Mouse (Mus musculus): ENCODE results near the gene Bcorl1.

The Bcorl1 gene

DNA sequence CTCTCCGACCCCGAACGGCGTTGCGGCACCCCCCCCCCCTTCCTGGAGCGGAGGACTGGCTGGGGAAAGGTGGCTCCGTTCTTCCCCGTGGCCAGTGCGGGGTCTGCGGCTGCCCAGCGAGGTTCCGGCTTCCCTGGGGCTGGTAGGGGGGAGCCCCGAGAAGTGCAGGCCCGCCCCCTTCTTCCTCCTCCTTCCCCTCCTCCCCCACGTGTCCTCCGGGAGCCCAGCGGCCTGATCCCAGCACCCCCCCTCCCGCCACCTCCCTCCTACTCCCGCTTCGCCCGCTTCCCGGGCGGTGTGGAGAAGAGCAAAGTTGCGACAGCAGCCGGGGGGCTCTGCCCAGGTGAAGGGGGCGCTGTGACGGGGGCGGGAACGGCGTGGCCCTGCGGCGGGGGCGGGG lies at the start of gene Bcorl1:
Gene Bcorl1 (plus strand): TSS at position 218 of the 400 bp plus-strand sequence.
- peak; percentile 16 for DNase-seq

DNA sequence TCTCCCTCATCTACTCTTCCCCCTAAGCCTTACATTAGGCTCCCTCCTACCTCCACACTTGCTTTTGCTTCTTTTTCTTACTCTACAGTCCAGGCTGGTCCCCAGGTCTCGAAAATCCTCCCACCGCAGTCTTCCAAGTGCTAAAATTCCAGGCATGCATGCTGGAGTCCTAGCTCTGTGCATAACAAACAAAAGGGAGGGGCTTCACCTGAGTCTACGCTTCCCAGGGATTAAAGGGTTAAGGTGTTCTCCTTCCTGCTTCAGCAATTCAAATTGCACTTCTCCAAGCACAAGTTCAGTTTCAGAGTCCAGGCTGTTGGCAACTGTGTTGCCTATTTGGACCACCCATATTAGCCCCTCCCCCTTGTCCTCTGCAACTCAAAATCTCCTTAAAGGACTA lies 49.7 kb upstream of the Bcorl1 start:
- no peak for DNase-seq

DNA sequence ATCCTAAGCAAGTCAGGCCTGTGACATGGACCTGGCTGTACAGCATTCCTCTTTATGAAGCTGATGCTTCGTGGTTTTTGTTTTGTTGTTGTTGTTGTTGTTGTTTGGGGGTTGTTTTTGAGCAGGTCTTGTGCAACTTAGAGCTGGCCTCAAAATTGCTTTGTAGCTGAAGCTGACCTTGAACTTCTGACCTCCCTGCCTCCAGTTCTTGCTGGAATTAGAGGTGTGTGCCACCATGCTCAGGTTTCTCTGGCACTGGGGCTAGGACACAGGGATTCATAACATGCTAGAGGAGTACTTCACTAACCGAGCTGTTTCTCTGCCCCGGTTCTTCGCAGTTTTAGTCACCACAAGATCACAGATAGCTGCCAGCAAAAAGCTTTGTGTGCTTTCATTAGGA lies 35.8 kb upstream of the Bcorl1 start:
- DNase-seq: no peak

DNA sequence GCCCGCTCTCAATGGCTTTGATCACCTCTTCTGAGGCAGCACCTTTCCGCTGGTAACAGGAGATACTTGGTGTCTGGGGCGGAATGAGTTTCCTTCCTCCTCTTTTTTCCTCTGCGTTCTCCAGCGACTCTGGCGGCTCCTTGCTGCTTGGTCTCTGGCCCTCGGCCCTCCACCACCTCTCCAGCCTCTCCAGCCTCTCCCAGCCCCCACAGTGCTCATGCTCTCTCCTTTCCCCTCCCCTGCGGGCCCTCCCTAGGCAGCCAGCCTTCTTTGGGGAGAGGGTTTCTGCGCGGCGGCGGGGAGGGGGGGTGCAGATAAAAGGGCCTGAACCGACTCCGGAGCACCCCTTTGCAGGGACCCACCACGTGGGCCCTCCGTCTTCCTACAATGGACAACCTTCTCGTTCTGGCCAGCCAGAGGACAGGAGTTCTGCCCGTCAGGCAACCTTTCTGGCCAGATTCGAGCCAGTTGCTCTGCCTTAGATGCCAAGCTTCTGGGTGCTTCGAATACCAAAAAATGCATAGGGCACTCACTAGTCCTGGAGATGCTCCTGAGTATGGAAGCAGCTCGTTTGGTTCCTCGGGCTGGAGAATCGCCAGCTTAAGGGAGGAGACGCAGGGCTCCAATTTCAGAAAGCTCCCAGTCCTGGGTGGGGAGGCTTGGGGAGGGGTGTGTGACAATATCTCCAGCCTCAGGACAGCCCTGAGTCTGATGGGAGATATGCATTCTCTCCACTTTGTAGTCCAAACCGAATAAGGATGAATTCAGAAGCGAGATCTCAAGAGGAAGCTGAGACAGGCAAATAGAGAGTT lies 30.2 kb upstream of the Bcorl1 start:
- no peak for DNase-seq

DNA sequence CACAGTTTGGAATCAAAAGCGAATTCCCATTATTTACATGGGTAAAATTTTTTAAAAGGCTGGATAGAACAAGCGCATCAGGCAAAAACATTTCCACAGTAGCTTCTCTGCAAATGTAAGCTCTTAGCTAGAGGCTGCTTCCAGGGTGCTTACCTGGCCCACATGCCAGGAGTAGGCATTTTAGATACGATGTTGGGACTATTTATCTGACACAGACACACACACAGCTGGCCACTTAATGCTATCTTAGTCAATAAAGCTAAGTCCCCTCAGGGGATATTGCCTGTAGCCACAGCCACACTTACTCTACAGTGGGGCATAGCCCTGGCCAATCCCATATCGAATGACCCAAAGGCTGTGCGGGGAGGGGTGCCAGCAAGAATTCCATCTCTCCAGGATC lies 29.4 kb upstream of the Bcorl1 start:
- DNase-seq: no peak

DNA sequence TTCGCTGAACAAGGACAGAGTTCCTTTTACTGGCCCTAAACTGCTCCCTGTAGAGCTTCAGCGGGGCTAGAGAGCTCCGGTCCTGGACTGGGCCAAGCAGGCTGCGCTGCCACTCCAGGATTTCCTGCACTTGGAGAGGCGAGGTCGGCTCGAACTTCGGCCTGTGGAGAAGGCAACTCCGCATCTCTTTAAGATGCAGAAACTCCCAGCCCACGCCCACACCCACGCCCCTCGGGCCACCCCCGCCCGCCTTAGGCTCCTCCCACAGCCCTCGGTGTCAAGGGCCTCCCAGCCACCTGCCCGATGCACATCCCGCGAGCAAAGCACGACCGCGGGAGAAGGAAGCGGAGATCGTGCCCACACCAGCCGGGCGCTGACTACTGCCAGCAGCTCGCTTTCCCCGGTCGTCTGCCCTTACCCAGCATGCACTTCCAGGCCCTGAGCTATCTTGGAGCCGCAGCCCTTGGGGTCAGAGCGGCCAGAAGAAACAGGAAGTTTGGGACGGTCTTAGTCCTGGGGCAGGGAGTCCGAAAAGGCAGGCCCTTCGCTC lies 26.6 kb upstream of the Bcorl1 start:
- DNase-seq: peak; percentile 71

DNA sequence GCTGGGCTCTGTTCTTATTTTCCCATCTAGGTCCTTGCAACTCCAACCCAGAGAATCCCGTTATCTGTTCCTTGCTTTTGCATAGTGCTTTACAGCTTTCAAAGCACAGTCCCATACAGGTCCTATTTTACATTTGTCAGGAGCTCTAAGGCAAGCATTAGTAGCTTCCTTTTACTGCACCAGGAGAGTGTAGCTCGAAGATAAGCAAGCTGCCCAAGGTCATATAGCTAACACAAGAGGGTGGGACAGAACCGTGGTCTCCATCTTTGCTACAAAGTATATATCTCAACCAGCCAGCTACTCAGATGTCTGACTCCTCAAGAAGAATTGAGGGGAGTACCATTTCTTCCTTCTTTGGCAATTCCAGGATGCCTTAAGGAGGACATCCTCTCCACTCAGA lies 23.7 kb upstream of the Bcorl1 start:
- no peak for DNase-seq

DNA sequence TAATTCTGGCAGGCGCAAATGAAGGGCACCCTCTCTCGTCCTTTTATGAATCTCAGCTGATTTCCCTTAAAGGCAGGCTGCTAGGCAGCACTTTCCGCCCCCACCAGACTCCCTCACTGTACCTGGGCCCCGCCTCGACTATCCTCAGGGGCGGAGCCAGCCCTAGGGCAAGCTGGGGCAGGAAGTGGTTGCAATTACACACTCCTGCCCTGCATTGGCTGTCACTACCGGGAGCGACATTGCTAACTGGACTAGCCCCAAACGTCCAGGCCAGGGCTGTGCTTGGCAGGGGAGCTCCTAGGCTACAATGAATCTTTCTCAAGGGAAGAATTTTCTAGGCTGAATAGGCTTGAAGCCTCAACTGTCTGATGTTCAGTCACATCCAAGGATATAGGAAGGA lies 23.0 kb upstream of the Bcorl1 start:
- DNase-seq: no peak

DNA sequence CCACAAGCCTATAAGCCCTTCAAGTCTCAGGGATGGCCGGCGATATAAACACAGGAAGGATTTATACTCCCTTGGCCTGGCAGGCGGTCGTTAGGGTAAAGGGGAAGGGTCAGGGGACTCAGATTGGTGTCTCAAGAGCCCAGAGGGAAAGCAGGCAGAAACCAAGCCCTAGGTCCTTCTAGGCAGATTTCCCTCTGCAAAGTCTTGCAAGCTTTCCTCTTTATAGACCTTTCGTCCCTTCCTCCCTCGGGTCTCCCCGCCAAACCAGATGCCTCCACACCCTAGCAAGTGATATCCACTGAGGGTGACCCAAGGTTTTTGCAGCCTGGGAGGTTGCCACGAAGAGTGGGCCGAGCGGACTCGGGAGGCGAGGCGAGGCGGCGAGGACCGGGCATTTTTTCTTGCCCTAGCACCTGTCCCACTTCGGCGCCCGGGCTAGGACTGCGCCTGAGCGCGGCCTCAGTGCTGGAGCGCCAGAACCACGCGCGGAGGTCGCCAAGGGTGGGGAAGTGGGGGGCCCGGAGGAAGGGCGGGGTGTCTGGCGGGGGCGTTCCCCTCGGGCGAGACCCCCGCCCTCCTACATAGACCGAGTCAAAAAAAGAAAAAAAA lies 613 bp upstream of the Bcorl1 start:
- peak; percentile 23 for DNase-seq

DNA sequence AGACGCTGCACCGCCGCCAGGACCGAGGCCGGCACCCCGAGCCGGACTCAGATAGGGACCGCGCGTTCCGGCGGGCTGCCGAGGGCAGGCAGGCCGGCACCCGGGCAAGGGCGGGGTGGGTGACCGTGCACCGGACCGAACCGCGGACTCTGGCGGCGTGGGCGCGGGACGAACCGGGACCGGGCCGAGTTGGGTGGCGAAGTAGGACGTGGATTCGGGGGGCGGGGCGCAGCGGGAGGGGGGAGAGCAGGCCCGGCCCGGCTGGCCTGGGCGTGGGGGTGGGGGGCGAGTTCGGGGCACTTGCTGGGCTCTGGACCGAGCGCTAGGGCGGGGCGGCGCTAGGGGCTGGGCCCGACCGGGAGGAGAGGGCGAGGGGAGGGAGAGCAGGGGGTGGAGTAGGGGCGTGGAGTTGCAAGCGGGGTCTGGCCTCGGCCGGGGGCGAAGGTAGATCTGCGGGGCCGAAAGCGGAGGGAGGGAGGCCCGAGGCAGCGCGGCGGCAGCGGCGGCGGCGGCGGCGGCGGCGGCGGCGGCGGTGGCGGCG lies 533 bp downstream of the Bcorl1 start:
- peak; percentile 26 for DNase-seq

DNA sequence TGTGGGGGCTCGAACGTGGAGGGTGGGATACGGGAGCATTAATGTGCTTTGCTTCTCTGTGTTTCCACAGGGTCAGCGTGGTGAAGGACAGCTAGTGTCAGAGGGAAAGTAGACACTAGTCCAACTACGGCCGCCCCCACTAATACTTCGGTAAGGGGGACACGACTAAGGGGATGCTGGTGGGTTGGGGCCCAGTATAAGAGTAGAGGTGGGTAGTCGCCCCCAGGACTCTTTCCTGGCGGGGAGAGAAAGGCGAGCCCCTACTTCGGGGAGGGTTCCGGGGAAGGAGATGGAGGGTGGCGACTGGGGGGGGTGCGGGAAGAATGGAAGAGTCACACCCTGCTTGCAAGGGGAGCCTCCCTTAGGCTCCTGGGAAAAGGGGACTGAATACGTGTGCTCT lies 1.6 kb downstream of the Bcorl1 start:
- DNase-seq: peak; percentile 15

DNA sequence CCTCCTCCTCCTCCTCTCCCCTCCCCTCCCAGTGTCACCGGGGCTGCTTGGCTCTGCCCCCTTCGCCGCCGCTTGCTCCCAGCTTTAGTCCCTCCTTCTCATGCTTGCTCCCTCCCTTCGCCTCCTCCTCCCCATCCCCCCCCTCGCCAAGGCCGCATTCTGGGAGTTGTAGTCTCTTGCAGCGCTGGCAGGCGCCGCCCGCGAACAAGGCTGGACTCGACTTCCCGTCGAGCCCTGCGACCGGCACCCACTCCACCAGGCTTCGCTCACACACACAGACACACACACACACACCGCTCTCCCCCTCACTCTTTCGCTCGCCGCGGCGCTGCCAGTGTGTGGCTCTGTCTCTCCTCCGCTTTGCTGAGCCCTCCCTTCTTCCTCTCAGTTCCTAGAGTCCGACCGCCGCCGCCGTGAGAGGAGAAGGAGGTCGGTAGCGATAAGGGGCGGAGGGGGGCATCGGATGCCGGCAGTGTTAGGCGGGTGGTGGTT lies 2.3 kb downstream of the Bcorl1 start:
- peak; percentile 85 for DNase-seq

DNA sequence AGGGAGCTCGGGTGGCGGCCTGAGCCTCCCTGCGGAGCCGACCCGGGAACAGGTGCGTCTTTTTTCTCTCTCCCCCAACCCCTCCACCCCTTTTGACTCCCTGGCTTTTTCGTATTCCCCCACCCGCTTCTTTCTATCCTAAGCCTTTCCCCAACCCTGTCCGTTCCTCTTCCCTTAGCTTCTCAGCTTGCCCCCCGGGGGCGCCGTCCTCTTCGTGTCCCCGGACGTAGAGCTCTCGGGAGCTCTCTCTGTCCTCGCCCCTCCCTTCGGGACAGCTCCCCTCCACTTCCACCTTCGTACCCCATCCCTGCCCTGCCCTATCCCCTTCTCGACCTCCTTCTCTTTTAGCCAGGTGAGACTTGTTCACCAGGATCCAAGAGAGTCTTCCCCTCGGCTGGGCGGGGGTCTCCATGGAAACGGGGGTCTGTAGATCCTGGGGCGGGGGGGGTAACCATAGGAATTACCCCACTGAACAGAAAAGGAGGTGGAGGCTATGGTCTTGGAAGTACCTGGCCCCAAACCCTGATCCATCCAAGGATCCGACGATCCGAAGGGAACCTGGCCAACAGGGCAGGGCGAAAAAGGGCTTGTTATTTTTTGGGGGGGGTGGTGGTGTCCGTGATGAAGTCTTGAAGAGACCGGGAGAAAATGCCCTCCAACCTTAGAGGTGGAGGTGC lies 2.9 kb downstream of the Bcorl1 start:
- peak; percentile 17 for DNase-seq

DNA sequence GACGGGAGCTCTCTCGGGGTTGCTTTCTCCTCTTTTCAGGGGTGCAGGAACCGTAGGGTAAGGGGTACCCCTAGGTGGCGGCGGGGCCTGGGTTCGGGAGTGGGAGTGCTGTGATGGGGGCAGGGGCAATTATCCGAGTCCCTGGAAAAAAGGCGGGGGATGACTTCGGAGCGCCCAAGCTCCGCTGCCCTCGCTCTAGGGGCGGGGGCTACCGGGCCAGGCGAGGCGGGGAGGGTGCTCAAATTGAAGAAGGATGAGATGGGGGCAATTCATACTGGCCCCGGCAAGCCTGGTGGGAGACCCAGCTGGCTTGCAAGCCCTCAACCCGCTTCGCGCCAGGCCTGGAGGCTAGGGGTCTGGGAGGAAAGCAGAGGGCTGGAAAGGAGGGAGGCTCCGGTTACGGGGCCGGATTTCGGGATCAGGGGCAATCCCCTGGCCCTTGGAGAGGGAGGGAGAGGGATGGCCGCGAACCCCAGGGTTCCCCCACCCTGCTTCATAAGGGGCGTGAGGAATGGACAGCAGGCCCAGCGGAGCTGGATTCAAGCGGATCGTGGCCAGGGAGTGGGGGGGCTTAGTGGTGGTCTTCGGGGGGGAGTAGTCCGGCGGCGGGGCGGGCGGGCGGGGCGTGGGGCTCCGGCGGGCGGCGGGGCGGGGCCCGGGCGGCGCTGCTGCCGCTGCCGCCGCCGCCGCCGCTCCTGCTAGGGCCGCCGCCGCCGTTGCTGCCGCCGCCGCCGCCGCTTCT lies 3.7 kb downstream of the Bcorl1 start:
- peak; percentile 33 for DNase-seq

DNA sequence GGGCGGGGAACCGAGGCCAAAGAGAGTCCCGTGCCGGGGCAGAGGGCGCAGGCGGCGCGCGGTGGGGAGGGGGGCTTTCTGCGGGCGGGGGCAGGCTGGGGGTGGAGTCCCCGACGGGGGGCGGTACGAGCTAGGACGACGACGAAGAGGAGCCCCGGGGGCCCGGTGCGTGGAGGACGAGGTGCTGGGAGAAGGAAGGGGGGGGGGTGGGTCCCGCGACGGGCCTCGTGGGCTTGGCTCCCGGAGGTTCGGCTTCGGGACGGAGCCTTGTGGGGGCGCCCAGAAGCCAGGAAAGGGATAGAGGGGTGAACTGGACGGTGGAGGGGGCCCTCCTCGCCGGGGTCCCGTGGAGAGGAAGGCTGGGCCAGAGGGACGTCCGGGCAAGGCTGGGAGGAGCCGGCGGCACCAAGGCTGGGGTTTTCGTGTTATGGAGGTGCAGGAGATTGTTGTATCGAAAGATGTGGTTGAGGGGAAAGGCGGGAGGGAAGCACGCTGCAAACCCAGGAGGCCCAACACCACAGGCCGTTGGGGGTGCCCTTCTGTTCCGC lies 4.3 kb downstream of the Bcorl1 start:
- peak; percentile 22 for DNase-seq

DNA sequence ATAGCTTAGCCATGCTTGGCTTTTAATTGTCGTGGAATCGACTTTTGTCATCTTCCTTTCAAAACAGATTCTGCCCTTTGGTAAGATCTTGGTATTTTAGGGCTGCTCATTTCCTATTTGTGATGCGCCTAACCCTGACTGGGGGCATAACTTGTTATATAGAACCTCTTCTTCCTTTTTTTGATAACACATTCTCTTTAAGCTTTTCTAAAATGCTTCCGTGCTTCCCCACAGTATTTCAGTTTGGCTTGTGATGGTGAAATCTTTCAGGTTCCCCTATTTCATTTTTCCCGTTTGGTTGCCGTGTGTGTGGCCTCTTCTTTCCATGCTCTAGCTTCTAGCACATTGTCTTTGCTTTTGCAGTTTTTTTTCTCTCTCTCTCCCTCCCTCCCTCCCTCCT lies 14.2 kb downstream of the Bcorl1 start:
- no peak for DNase-seq

DNA sequence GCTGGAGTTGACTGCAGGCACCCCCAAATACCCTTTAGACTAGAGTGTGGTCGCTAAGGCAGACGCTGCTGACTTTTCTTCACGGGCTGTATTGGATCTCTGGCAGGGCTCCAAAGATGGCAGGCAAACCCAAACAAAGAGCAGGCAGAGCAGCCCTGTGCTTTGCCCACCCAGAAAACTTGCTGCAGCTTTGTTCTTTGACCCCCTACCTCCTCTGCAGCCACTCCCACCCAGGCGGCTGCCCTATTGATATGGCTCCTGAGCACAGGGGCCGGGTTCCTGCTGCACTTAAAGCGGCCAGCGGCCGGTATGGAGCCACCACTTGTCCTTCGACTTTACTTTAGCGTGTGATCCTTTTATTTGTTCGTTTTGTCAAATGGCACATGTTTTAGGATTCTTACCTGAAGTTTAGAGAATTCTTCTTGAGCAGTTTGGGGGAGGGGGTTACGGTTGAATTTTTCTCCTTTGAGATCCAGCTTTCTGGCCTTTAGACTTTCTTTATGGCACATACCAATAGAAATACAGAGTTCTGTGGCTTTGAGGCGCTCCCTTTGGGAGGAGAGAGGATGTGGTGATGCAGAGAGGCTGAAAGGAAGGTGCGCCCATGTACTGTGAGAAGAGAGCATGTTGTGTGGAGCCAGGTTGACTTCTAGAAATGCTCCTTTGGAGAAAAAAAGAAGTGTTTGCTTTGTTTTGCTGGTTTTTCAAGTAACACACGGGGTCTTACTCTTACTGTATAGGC lies 24.8 kb downstream of the Bcorl1 start:
- DNase-seq: no peak

DNA sequence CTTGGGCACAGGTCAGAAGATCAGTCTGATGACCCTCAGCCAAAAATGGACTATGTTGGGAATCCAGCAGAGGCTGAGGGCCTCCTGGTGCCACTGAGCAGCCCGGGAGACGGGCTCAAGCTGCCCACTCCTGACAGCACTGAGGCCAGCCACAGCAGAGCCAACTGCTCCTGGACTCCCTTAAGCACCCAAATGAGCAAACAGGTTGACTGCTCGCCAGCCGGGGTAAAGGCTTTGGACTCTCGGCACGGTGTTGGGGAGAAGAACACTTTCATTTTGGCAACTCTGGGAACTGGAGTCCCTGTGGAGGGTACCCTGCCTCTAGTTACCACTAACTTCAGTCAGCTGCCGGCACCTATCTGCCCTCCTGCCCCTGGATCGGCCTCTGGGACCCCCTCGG lies 26.7 kb downstream of the Bcorl1 start:
- DNase-seq: no peak

DNA sequence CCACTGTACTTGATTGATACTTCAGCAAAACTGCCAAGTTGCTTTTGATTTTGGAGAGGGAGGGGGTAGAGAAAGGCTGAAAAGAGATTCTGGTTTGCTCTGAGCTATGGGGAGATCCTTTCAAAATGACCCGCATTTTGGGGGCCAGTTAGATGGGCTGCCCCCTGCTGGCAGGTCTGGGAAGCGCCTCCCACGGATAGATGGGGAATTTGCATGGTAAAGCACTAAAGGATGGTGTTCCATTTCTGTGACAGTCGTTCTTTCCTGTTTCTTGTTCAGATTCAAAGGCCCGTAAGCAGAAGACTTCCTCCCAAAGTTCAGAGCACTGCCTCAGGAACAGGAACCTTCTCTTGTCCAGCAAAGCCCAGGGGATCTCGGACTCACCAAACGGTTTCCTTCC lies 42.5 kb downstream of the Bcorl1 start:
- peak; percentile 29 for DNase-seq

DNA sequence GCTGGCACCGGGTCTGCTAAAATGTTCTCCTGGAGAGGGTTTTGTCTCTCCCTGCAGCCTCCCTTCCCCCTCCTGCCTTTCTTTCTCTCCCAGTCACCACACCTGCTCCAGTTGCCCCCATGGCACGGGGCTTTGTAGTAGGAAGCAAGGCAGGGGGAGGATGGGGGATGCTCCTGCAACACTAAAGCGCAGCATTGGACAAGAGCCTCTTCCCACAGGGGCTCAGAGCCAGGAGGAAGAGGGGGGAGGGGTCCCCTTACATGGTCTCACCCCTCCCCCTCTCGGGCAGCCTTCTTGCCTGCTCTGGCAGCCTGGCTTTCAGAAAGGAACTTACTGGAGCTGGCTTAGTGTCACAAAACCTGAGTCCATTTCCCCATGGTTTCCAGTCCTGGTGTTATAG lies 44.8 kb downstream of the Bcorl1 start:
- no peak for DNase-seq

DNA sequence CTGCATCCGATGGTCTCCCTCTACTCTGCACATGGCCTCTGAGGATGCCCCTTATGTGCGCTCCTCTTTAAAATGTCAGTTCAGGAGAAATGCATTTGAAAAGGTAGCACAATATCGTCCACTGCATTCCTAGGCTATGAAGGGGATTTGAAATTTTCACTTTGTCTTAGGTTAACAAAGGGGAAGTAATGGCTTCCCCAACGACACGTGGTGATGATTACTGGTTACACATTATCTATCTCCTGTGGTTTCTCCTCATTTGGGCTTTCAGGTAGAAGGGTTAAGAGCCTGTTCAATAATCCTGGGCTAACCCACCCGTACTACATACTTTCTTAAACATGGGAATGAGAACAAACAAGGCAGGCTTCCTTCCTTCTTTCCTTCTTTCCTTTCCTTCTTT lies 48.2 kb downstream of the Bcorl1 start:
- no peak for DNase-seq

DNA sequence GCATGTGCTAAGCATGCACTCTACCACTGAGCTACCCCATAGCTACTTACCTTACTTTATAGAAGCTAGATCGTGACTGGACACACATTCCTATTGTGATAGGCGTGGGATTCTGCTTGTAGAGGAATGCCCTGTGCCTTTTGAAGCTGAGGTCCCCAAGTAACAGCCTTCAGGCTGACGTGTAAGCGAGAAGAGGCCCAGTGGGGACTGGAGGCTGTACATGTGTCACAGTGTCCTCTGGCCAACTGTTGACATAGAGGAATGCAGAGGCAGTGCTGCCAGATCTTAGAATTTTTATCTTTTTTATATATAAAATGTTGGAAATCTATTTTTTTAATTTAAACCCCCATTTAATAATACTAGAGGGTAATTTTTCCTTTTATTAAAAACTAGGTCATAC lies 58.8 kb downstream of the Bcorl1 start:
- DNase-seq: no peak

Measured in cerebellum, adult 11 months (tissue).